Mouse (Mus musculus) embryonic facial prominence, embryonic 12.5 days (tissue): ENCODE data around the gene P2ry4. TPM values are rescaled to one million over a fixed set of nuclear protein-coding genes. Genes with fewer than 3 reads are reported as not detected.
A peak's percentile ranks its signal among the peaks of the same experiment; 100 is the strongest.

Experiments used
- ATAC-seq: fragments of 200-750 bp; cut with Nextera tagmentation; 2 replicates; pipeline ENCODE4 v1.8.0; 2017; ENCODE audit not compliant: insufficient number of reproducible peaks, insufficient read depth, low FRiP score, low TSS enrichment
- H3K27ac ChIP-seq: fragments of 300-500 bp; sonication (generic); 2 replicates; pipeline ENCODE4 v1.5.1; 2016; ENCODE audit warnings: mild to moderate bottlenecking
- H3K27me3 ChIP-seq: fragments of 300-500 bp; sonication (generic); 2 replicates; pipeline ENCODE4 v1.6.1; 2016; ENCODE audit warnings: mild to moderate bottlenecking, moderate library complexity
- H3K36me3 ChIP-seq: fragments of 300-500 bp; sonication (generic); 2 replicates; pipeline ENCODE4 v1.6.1; 2016; ENCODE audit warnings: mild to moderate bottlenecking
- H3K4me1 ChIP-seq: fragments of 300-500 bp; sonication (generic); 2 replicates; pipeline ENCODE4 v1.6.1; 2016
- H3K4me2 ChIP-seq: fragments of 300-500 bp; sonication (generic); replicated peaks from 2 replicates; pipeline ENCODE4 v1.6.1; 2016; ENCODE audit warnings: mild to moderate bottlenecking, moderate library complexity
- H3K4me3 ChIP-seq: fragments of 300-500 bp; sonication (generic); 2 replicates; pipeline ENCODE4 v1.5.1; 2016; ENCODE audit warnings: mild to moderate bottlenecking
- H3K9ac ChIP-seq: fragments of 300-500 bp; sonication (generic); 2 replicates; pipeline ENCODE4 v1.6.1; 2016; ENCODE audit warnings: mild to moderate bottlenecking, moderate library complexity
- H3K9me3 ChIP-seq: fragments of 300-500 bp; sonication (generic); 2 replicates; pipeline ENCODE4 v1.6.1; 2016; ENCODE audit warnings: mild to moderate bottlenecking, moderate library complexity
- WGBS: fragments of 180-500 bp; shearing (Covaris S2); methylation state at CpG from one replicate; pipeline ENCODE4 v1.1.7; 2016; 5-methylcytosine and 5-hydroxymethylcytosine counted together
- polyA plus RNA-seq: library from polyadenylated mRNA; unstranded; fragments of >200 nt; fragmentation: Nextera tagmentation; extraction: Ambion mirVana; gene quantifications from 2 replicates; pipeline ENCODE4 v1.2.1, GENCODE M21; 2016

Gene P2ry4
- not detected in 2 replicates for polyA plus RNA-seq

DNA sequence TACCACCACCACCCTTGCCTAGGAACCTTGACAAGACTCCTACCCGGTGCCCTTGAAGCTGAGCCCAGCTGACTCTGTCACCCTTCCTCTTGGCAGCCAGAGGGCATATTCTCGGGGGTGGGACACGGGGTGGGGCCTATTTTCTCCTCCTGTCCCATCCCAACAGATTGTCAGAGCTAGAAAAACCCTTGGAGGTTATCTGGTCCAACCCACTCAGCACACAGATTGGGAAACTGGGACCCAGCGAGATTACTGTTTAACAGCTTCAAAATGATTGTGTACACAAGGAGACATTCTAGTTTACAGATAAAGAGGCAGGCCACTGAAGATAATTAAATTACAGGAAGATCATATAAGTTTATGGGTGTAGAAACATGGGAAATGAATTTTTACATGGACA, at the start of gene P2ry4:
Gene P2ry4 (minus strand): TSS at position 79 of the 400 bp plus-strand sequence.
- no peak for ATAC-seq
- no peak within 1 kb of the TSS for H3K4me2 ChIP-seq
- H3K4me1 ChIP-seq, result no peaks in the 10 kb centered on the region
- H3K9me3 ChIP-seq, result no peaks in the 10 kb centered on the region
- no peak within 1 kb of the TSS for H3K27ac ChIP-seq
- peaks cover 18% of the 10 kb centered on the region for H3K27me3 ChIP-seq
- H3K4me3 ChIP-seq, result no peak within 1 kb of the TSS
- H3K36me3 ChIP-seq, result no peaks in the 10 kb centered on the region
- H3K9ac ChIP-seq, result no peak within 1 kb of the TSS
- 76% methylated on average over 4 of the region's 4 CpGs for WGBS

DNA sequence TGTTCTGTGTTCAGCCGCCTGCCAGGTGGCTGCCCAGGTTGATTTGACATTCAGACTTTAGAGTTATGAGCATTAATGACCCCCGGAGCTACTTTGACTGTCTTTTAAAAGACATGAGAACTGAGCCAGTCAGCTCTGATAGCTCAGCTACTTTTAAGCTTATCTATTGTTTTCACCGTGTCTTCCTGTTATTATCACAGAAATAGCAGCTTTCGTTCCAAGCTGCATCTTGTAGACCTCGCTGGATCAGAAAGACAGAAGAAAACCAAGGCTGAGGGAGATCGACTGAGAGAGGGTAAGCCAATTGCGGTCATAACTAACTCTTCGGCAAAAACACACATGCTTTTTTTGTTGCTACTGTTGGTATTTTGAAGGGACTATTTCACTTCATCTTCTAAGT, 43.8 kb upstream of the P2ry4 start:
- Histone ChIP-seq H3K27ac (no peak overlapping the region), H3K36me3 (0 out of 2 replicates have a peak, but pooled peaks cover 10% of the 10 kb centered on the region), H3K4me2 (no peak overlapping the region), H3K4me3 (no peak overlapping the region), H3K27me3 (no peaks in the 10 kb centered on the region), H3K4me1 (no peaks in the 10 kb centered on the region), H3K9ac (no peak overlapping the region), H3K9me3 (no peaks in the 10 kb centered on the region)
- WGBS, result 94% methylated on average over 8 of the region's 8 CpGs
- no peak for ATAC-seq

DNA sequence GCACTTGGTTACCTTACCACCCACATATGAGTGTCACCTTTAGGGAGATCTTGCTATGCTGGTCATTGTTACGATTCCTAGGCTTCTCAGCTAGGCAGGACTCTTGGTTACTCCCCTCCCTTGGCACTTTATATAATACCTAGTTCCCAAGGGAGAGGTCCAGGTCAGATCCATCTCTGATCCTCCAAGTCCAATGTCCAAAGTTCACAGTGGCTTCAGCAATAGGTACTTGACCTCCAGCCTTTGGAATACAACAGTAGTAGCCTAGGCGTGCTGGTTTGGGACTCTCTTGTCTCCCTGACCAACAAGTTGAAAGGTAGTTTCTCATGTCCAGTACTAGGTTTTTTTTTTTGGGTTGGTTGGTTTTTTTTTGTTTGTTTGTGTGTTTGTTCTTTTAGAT, 34.4 kb upstream of the P2ry4 start:
- no peaks in the 10 kb centered on the region for H3K9me3 ChIP-seq
- H3K4me2 ChIP-seq, result no peak overlapping the region
- H3K9ac ChIP-seq, result no peak overlapping the region
- H3K27me3 ChIP-seq, result 0 out of 2 replicates have a peak, but pooled peaks cover 6% of the 10 kb centered on the region
- H3K27ac ChIP-seq, result no peak overlapping the region
- ATAC-seq, result no peak
- 78% methylated on average over 2 of the region's 2 CpGs for WGBS
- no peak overlapping the region for H3K4me3 ChIP-seq
- no peaks in the 10 kb centered on the region for H3K4me1 ChIP-seq
- H3K36me3 ChIP-seq, result no peaks in the 10 kb centered on the region

- peak within 1 kb of the TSS; percentile 84 for H3K27ac ChIP-seq
- peaks cover 8% of the 10 kb centered on the region; the same call in 1 of the 2 replicates for H3K36me3 ChIP-seq
- peak within 1 kb of the TSS; percentile 56 for H3K4me3 ChIP-seq
- H3K9ac ChIP-seq, result peak within 1 kb of the TSS; percentile 56
- 0 out of 2 replicates have a peak, but pooled peaks cover 6% of the 10 kb centered on the region for H3K27me3 ChIP-seq
- no peaks in the 10 kb centered on the region for H3K9me3 ChIP-seq
- WGBS, result 19% methylated on average over 62 of the region's 62 CpGs
- peak within 1 kb of the TSS; percentile 61 for H3K4me2 ChIP-seq
- no peaks in the 10 kb centered on the region for H3K4me1 ChIP-seq
- peak; percentile 99 for ATAC-seq
Measured at GRCm38 (mm10) chrX:100625802-100626793, 31.4 kb upstream of the P2ry4 start, which contains the start of gene Pdzd11. Pdzd11 (minus strand) TSS chrX:100626568.

GRCm38 (mm10) chrX:100625546-100625801, 30.8 kb upstream of the P2ry4 start, which contains the start of gene Kif4:
Kif4 (plus strand) TSS chrX:100625737.
- Histone ChIP-seq H3K9me3 (no peaks in the 10 kb centered on the region), H3K4me2 (peak within 1 kb of the TSS; percentile 61), H3K36me3 (peaks cover 8% of the 10 kb centered on the region; the same call in 1 of the 2 replicates), H3K9ac (peak within 1 kb of the TSS; percentile 56), H3K4me1 (no peaks in the 10 kb centered on the region), H3K27me3 (0 out of 2 replicates have a peak, but pooled peaks cover 6% of the 10 kb centered on the region), H3K4me3 (peak within 1 kb of the TSS; percentile 56), H3K27ac (peak within 1 kb of the TSS; percentile 84)
- no peak for ATAC-seq
- WGBS, result 18% methylated on average over 3 of the region's 3 CpGs

DNA sequence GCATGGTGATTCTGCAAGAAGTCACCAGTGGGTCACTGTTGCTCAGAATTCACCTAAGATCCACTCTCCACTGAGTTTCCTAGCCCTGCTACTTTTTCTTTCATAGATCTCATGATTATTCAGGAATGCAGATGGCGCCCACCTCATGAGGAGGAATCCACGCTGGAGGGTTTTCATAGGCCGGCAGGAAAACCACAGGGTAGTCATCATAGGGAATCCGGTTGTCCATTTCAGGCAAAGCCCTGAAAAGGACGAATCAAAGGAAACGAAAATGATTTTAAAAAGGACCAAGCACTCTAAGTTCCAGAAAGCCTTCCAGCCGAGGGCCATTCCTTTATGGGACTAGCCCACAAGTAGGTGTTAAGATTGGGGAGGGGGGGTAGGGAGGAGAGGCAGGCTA, 30.5 kb upstream of the P2ry4 start:
- WGBS, result 44% methylated on average over 7 of the region's 7 CpGs
- peak overlapping the region; percentile 51 for H3K4me2 ChIP-seq
- no peak for ATAC-seq
- no peaks in the 10 kb centered on the region for H3K4me1 ChIP-seq
- peak overlapping the region; percentile 56 for H3K4me3 ChIP-seq
- no peak overlapping the region for H3K27ac ChIP-seq
- 0 out of 2 replicates have a peak overlapping the region, but pooled peaks have one; percentile 24 for H3K9ac ChIP-seq
- H3K9me3 ChIP-seq, result no peaks in the 10 kb centered on the region
- H3K36me3 ChIP-seq, result peaks cover 8% of the 10 kb centered on the region; the same call in 1 of the 2 replicates
- 0 out of 2 replicates have a peak, but pooled peaks cover 6% of the 10 kb centered on the region for H3K27me3 ChIP-seq

- Histone ChIP-seq H3K36me3 (peaks cover 8% of the 10 kb centered on the region; the same call in 1 of the 2 replicates), H3K27me3 (0 out of 2 replicates have a peak, but pooled peaks cover 6% of the 10 kb centered on the region), H3K27ac (no peak overlapping the region), H3K9ac (no peak overlapping the region), H3K4me2 (no peak overlapping the region), H3K4me1 (no peaks in the 10 kb centered on the region), H3K4me3 (no peak overlapping the region), H3K9me3 (no peaks in the 10 kb centered on the region)
- 91% methylated on average over 4 of the region's 4 CpGs for WGBS
- ATAC-seq, result no peak
Measured at GRCm38 (mm10) chrX:100624242-100624641, 29.6 kb upstream of the P2ry4 start.

DNA sequence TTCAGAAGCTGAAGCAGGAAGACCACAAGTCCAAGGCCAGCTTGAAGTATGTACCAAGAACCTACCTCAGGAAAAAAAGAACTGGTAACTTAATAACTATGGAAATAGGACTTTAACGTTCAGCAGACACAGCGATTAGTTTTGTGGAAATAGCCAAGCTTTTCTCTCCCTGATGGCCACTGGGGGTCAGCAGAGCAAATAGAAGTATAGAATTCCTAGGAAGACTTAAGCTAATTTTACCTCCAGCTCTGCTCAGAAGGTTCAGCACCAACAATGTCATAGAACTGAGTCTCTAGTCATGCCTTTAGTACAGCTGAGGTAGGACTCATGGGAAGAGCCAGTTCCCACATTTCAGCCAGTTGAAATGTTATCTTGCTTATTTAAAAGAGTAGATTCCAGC, 26.7 kb upstream of the P2ry4 start:
- Histone ChIP-seq H3K27ac (no peak overlapping the region), H3K4me1 (no peaks in the 10 kb centered on the region), H3K4me2 (no peak overlapping the region), H3K36me3 (peaks cover 8% of the 10 kb centered on the region; the same call in 1 of the 2 replicates), H3K9ac (no peak overlapping the region), H3K4me3 (no peak overlapping the region), H3K27me3 (0 out of 2 replicates have a peak, but pooled peaks cover 18% of the 10 kb centered on the region), H3K9me3 (no peaks in the 10 kb centered on the region)
- no peak for ATAC-seq
- WGBS, result 74% methylated on average over 2 of the region's 2 CpGs

- H3K4me1 ChIP-seq, result no peaks in the 10 kb centered on the region
- H3K4me2 ChIP-seq, result no peak overlapping the region
- H3K9me3 ChIP-seq, result no peaks in the 10 kb centered on the region
- peaks cover 8% of the 10 kb centered on the region; the same call in 1 of the 2 replicates for H3K36me3 ChIP-seq
- H3K27ac ChIP-seq, result no peak overlapping the region
- no peak overlapping the region for H3K4me3 ChIP-seq
- ATAC-seq, result no peak
- H3K27me3 ChIP-seq, result 0 out of 2 replicates have a peak, but pooled peaks cover 11% of the 10 kb centered on the region
- no peak overlapping the region for H3K9ac ChIP-seq
- WGBS, result 66% methylated on average over 3 of the region's 3 CpGs
Measured at GRCm38 (mm10) chrX:100618488-100618887, 23.8 kb upstream of the P2ry4 start.

DNA sequence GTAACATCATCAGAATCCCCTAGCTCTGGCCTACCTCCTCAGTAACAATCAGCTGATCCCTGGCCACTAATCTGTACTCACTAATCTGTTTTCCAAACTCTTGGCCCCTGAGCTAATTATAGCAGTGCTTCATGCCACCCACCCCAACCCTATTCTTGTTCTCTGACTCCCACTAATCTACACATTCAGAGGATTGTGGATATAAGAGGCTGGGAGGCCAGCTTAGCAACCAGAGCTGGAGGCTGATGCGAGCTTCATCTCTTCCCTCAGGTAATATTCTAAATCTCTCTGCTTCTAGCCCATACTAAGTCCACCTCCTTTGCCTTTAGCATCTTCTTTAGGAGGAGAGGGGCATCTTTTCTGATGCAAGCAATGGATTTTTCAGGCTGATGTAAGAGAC, 10.6 kb upstream of the P2ry4 start, which contains the start of gene Arr3:
Gene Arr3 (plus strand): TSS at position 184 of the 400 bp plus-strand sequence.
- no peaks in the 10 kb centered on the region for H3K4me1 ChIP-seq
- ATAC-seq, result no peak
- no peak within 1 kb of the TSS for H3K27ac ChIP-seq
- H3K9ac ChIP-seq, result no peak within 1 kb of the TSS
- 83% methylated on average over 1 of the region's 1 CpGs for WGBS
- no peaks in the 10 kb centered on the region; the same call in 1 of the 2 replicates for H3K27me3 ChIP-seq
- H3K4me2 ChIP-seq, result no peak within 1 kb of the TSS
- no peaks in the 10 kb centered on the region for H3K36me3 ChIP-seq
- no peaks in the 10 kb centered on the region for H3K9me3 ChIP-seq
- no peak within 1 kb of the TSS for H3K4me3 ChIP-seq

GRCm38 (mm10) chrX:100599755-100600154, 5.1 kb upstream of the P2ry4 start:
- ATAC-seq, result no peak
- Histone ChIP-seq H3K36me3 (no peaks in the 10 kb centered on the region), H3K4me3 (no peak overlapping the region), H3K4me1 (no peaks in the 10 kb centered on the region), H3K9me3 (no peaks in the 10 kb centered on the region), H3K27ac (no peak overlapping the region), H3K9ac (no peak overlapping the region), H3K27me3 (peaks cover 14% of the 10 kb centered on the region), H3K4me2 (no peak overlapping the region)
- WGBS, result 66% methylated on average over 4 of the region's 4 CpGs
